Mouse (Mus musculus) layer of hippocampus, postnatal 25 days (tissue): Measurements from ENCODE around the gene Sgpp1. TPM values are rescaled to one million over a fixed set of nuclear protein-coding genes. Genes with fewer than 3 reads are reported as not detected.
"Not testable (repeated sequence)": the region's sequence is repeated elsewhere in the genome, so short reads cannot be mapped to it uniquely, and the experiment has no call there.

ENCODE experiments used
- DNase-seq, 2 experiments: peaks; one replicate each; pipeline ENCODE4 v3.0.0; 2022; ENCODE audit warnings: mixed read lengths in 2 of 2, low spot score in 1 of 2; ENCODE audit errors: extremely low spot score in 1 of 2
- total RNA-seq, 2 experiments: library from RNA; stranded (reverse); gene quantifications; 2 replicates each; pipeline ENCODE4 v1.2.3; 2021

Sgpp1 gene
- total RNA-seq, 2 experiments from 2014 or later = 30.1 to 34.8 TPM

DNA sequence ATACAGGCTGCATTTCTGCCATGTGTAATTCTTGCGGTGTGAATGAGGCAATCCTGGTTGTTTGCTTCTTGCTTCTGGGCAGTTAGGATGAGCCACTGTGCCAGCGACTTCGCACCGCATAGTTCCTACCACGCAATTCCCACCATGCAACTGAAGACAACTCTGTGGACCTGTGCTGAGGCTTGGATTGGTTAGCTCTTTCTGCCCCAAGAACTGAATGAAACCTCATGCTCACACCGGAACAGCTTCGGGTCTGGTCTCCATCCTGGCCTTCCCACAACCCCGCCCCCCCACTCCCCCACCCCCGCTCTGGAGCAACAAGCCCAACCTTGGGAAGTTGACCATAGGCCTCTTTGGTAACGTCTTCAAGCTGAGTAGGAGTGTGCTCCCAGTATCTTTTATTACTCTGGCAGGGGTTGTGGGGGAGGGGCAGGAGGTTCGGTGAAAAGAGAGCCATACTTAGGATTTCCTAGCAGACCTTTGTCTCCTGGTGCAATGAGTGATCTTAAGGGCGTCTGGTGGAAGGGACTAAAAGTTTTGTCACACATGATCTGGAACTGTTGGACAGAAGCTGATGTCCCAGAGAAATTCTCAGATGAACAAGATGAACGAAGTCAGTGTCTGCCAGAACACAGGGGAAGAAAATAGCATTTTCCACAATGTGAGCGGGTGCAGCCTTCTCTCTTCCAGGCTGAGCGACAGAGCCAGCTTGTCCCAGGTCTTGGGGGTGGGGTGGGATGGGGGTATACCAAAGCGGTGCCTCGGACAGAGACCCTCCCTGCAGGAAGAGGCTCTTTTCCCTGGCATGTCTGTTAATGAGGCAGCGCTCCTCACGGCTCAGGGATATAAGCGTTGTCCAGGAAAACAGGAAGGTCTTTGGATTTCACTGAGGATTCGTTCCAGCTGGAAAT lies 34.1 kb downstream of the Sgpp1 start:
- DNase-seq = peak in 1 of 2 experiments; percentile 14

DNA sequence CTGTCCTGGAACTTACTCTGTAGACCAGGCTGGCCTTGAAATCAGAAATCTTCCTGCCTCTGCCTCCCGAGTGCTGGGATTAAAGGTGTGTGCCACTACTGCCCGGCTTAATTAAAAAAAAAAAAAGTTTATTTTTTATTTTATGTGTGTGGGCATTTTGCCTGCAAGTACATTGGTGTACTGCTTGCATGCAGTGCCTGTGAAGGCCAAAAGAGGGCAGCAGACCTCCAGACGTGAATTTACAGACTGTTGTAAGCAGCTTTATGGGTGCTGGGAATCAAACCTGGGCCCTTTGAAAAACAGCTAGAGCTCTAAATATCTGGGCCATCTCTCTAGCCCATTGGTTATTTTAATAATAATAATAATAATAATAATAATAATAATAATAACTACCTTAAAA lies 36.8 kb downstream of the Sgpp1 start:
- no peak for DNase-seq

GRCm38 (mm10) chr12:75695845-75696244 lies 39.7 kb downstream of the Sgpp1 start:
- DNase-seq = not testable (repeated sequence)

GRCm38 (mm10) chr12:75689003-75689402 lies 46.5 kb downstream of the Sgpp1 start:
- DNase-seq = no peak

DNA sequence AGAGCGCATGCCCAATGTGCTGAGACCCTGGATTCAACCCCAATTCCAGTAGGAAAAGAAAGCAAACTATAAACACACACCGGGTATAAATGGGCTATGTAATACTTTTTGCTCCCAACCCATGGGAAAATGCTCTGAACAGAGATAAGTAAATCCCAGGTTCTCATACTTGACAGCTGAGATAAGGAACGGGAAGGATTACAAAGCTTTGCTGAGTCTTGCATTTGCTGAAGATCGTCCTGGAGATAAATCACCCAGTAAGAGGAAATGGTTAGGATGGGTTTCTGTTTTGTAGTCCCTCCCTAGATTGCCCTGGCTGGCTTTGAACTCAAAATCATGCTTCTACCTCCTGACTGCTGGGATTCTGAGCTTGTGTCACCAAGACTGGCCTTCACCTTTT lies 48.2 kb downstream of the Sgpp1 start:
- no peak for DNase-seq

DNA sequence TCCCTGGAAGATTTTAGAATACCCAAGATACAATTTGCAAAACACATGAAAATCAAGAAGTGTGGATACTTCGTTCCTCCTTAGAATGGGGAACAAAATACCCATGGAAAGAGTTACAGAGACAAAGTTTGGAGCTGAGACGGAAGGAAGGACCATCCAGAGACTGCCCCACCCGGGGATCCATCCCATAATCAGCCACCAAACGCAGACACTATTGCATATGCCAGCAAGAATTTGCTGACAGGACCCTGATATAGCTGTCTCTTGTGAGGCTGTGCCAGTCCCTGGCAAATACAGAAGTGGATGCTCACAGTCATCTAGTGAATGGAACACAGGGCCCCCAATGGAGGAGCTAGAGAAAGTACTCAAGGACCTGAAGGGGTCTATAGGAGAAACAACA lies 51.5 kb downstream of the Sgpp1 start:
- not testable (repeated sequence) for DNase-seq

GRCm38 (mm10) chr12:75683598-75683997 lies 51.9 kb downstream of the Sgpp1 start:
- no peak for DNase-seq

DNA sequence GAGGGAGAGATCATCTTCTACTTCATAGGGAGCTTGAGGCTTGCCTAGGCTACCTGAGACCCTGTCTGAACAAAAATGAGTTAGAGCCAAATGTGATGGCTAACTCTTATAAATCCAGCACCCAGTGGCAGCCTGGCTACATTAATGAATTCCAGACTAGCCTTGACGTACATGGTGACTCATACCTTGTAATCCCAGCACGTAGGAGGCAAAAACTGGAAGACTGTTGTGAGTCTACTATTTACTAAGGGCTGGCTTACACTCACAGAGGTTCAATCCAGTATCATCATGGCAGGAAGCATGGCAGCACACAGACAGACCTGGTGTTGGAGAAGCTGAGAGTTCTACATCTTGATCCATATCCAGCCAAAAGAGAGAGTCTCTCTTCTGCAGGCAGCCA lies 52.7 kb downstream of the Sgpp1 start:
- no peak for DNase-seq

GRCm38 (mm10) chr12:75681101-75681500 lies 54.4 kb downstream of the Sgpp1 start:
- no peak for DNase-seq

DNA sequence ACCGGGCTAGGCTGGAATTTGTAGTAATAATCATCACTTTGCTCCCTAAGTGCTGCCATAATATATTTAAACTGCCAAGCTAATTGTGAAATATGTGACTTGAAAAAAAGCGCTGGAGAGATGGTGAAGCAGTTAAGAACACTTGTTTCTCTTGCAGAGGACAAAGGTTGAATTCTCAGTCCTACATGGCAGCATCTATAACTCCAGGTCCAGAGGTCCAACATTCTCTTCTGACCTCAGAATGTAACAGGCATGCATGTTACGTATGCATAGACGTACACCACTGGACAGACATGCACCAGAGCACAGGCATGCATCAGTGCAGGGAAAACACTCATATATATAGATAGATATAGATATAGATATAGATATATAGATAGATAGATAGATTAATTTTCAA lies 57.1 kb downstream of the Sgpp1 start:
- DNase-seq = no peak

DNA sequence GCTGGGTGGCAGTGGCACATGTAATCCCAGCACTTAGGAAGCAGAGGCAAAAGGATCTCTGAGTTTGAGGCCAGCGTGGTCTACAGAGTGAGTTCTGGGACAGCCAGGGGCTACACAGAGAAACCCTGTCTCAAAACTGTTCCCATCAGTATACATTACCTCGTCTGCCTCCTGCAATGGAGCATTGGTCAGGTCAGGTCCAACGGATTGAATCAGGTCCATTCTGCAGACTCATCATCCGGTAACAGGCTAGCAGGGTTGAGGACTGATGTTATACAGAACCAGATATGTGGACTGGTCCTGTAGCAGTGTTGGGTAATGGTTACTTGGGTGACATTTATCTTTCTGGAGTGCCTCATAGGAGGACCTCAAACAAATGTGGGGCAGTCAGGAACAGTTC lies 62.9 kb downstream of the Sgpp1 start:
- no peak for DNase-seq

- DNase-seq = no peak
Measured at GRCm38 (mm10) chr12:75671759-75672315, 63.7 kb downstream of the Sgpp1 start.

DNA sequence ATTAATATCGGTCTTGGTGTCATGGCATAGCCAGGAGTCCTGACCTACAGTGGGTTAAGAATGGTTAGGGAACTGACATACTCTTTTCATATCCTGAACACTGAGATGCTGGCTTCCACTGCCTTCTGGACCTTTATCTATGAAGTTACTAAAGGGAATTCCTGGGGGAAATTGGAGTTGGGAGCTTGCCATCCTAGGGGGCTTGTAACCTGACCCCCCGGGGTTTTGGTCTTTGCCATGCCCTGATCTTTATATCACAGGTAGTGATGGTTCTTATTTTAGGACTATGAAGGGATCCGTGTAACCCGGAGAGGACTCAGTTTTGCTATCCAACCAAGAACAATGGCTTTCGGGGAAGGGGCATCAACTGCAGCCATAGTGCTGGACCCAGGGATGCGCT lies 64.9 kb downstream of the Sgpp1 start:
- DNase-seq = no peak

DNA sequence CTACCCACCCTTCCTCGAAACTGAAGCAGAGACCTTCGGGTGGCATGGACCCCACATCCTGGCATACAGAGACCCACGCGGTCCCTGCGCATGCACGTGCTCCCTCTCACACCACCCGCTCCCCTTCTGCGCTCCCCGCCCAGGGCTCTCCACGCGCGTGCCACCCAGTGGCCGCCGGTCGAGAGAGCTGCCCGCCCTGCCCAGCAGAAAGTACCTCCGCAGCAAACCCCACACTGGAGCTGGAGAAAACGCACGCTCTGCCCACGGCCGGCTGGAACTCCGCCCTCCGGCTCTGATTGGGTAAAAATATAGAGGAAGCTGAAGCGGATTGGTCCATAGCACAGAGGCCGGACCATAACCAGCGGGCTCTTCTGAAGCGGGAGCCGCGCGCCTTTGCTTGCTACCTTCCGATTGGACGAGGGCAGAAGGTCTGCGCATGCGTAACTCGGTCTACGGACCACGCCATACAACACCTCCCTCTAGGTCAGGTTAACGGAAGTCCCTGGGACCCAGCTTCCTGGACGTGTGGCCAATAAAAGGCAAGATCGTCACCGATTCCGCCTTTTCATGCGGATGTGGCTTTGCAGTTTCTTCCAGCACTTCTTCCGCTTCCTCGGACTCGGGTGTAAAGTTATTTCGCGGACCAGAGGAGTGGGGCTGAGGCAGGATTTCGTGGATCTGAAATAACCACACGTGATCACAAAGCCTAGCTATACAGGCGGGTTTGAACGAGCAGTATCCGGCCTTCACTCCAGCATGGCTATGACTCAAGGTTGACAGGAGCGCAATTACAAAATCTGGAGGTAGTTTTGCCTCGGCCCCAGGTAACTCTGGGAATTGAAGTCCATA lies 66.0 kb downstream of the Sgpp1 start, which contains the start of gene Wdr89:
Gene Wdr89, minus strand, starts transcription at position 280 of the 849 bp plus-strand sequence.
- DNase-seq = peak; percentile 91 to 93

GRCm38 (mm10) chr12:75668916-75669257 lies 66.6 kb downstream of the Sgpp1 start:
- DNase-seq = peak in 1 of 2 experiments; percentile 17

GRCm38 (mm10) chr12:75668221-75668620 lies 67.3 kb downstream of the Sgpp1 start:
- DNase-seq = no peak

GRCm38 (mm10) chr12:75666939-75667338 lies 68.6 kb downstream of the Sgpp1 start:
- DNase-seq = no peak

- DNase-seq = no peak
Measured at GRCm38 (mm10) chr12:75664516-75664810, 71.1 kb downstream of the Sgpp1 start.
